Mouse (Mus musculus): ENCODE results near the gene Srebf2.

DNA sequence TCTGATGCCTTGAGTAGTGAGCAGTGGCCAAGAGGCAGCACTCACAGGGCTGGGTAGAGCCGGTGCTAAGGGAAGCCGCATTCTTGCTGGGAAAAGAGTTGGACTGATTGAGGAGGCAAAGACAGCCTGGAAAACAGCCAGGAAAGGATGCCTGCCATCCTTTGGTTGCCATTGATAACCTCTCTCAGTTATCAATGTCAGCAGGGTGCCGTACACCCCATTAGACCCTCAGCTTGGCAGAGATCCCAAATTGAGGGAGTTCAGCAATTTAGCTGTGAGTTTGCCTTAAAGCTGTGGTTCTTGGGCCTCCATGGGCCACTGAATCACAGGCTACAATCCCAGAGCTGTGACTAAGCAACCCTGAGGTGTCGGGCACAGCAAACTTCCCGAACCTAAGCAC lies 34.1 kb downstream of the Srebf2 start:
- no peak for TF ChIP-seq POLR2A (IDR thresholded peaks at IDR 0.05; ENCODE audit: insufficient read depth, low read depth, low read length)
- no peak for TF ChIP-seq CTCF (IDR thresholded peaks at IDR 0.05; ENCODE audit: insufficient read depth, low read depth, low read length)
